Mouse (Mus musculus): Measurements from ENCODE around the gene Ly6g6c. TPM values are rescaled to one million over a fixed set of nuclear protein-coding genes. Genes with fewer than 3 reads are reported as not detected.

Gene Ly6g6c
- polyA plus RNA-seq, 1 experiment, result not detected

- TF ChIP-seq POLR2A (IDR thresholded peaks at IDR 0.05; ENCODE audit: extremely low read depth, insufficient read depth, low read length), result no peak
- no peak for TF ChIP-seq CTCF (IDR thresholded peaks at IDR 0.05; ENCODE audit: extremely low read depth, insufficient read depth, low read length)
- H3K4me3 ChIP-seq (ENCODE audit: insufficient read depth, low read length), result no peak overlapping the region
- H3K27ac ChIP-seq (ENCODE audit: insufficient read depth, low read length), result no peak overlapping the region
- H3K4me1 ChIP-seq (ENCODE audit: control insufficient read depth, insufficient read depth, low read length), result peaks cover 2% of the 10 kb centered on the region; the same call in 1 of the 2 replicates
Observed at GRCm38 (mm10) chr17:35102299-35102698, 37.1 kb downstream of the Ly6g6c start.

- Histone ChIP-seq H3K4me3 (ENCODE audit: insufficient read depth, low read length) (no peak overlapping the region), H3K27ac (ENCODE audit: insufficient read depth, low read length) (no peak overlapping the region), H3K4me1 (ENCODE audit: control insufficient read depth, insufficient read depth, low read length) (peaks cover 2% of the 10 kb centered on the region; the same call in 1 of the 2 replicates)
- TF ChIP-seq POLR2A (IDR thresholded peaks at IDR 0.05; ENCODE audit: extremely low read depth, insufficient read depth, low read length) (no peak), CTCF (IDR thresholded peaks at IDR 0.05; ENCODE audit: extremely low read depth, insufficient read depth, low read length) (no peak)
Observed at GRCm38 (mm10) chr17:35103221-35103690, 38.1 kb downstream of the Ly6g6c start.

- no peak for TF ChIP-seq CTCF (IDR thresholded peaks at IDR 0.05; ENCODE audit: extremely low read depth, insufficient read depth, low read length)
- no peak for TF ChIP-seq POLR2A (IDR thresholded peaks at IDR 0.05; ENCODE audit: extremely low read depth, insufficient read depth, low read length)
- no peak overlapping the region for H3K4me3 ChIP-seq (ENCODE audit: insufficient read depth, low read length)
- peaks cover 2% of the 10 kb centered on the region; the same call in 1 of the 2 replicates for H3K4me1 ChIP-seq (ENCODE audit: control insufficient read depth, insufficient read depth, low read length)
- H3K27ac ChIP-seq (ENCODE audit: insufficient read depth, low read length), result no peak overlapping the region
Observed at GRCm38 (mm10) chr17:35104079-35104478, 38.9 kb downstream of the Ly6g6c start.

- Histone ChIP-seq H3K4me3 (ENCODE audit: insufficient read depth, low read length) (no peak overlapping the region), H3K27ac (ENCODE audit: insufficient read depth, low read length) (no peak overlapping the region), H3K4me1 (ENCODE audit: control insufficient read depth, insufficient read depth, low read length) (peaks cover 2% of the 10 kb centered on the region; the same call in 1 of the 2 replicates)
- TF ChIP-seq CTCF (IDR thresholded peaks at IDR 0.05; ENCODE audit: extremely low read depth, insufficient read depth, low read length) (no peak), POLR2A (IDR thresholded peaks at IDR 0.05; ENCODE audit: extremely low read depth, insufficient read depth, low read length) (no peak)
Observed at GRCm38 (mm10) chr17:35104754-35105153, 39.6 kb downstream of the Ly6g6c start.

- H3K27ac ChIP-seq (ENCODE audit: insufficient read depth, low read length), result no peak overlapping the region
- H3K4me1 ChIP-seq (ENCODE audit: control insufficient read depth, insufficient read depth, low read length), result peaks cover 2% of the 10 kb centered on the region; the same call in 1 of the 2 replicates
- peak; percentile 71 for TF ChIP-seq CTCF (IDR thresholded peaks at IDR 0.05; ENCODE audit: extremely low read depth, insufficient read depth, low read length)
- TF ChIP-seq POLR2A (IDR thresholded peaks at IDR 0.05; ENCODE audit: extremely low read depth, insufficient read depth, low read length), result no peak
- no peak overlapping the region for H3K4me3 ChIP-seq (ENCODE audit: insufficient read depth, low read length)
Observed at GRCm38 (mm10) chr17:35105740-35106389, 40.7 kb downstream of the Ly6g6c start.

- peaks cover 2% of the 10 kb centered on the region; the same call in 1 of the 2 replicates for H3K4me1 ChIP-seq (ENCODE audit: control insufficient read depth, insufficient read depth, low read length)
- H3K4me3 ChIP-seq (ENCODE audit: insufficient read depth, low read length), result no peak overlapping the region
- H3K27ac ChIP-seq (ENCODE audit: insufficient read depth, low read length), result no peak overlapping the region
- TF ChIP-seq POLR2A (IDR thresholded peaks at IDR 0.05; ENCODE audit: extremely low read depth, insufficient read depth, low read length) (no peak), CTCF (IDR thresholded peaks at IDR 0.05; ENCODE audit: extremely low read depth, insufficient read depth, low read length) (peak; percentile 13; the same call in 1 of the 2 replicates)
Observed at GRCm38 (mm10) chr17:35106522-35106921, 41.3 kb downstream of the Ly6g6c start.

- H3K4me3 ChIP-seq (ENCODE audit: insufficient read depth, low read length), result no peak within 1 kb of the TSS
- no peak within 1 kb of the TSS for H3K27ac ChIP-seq (ENCODE audit: insufficient read depth, low read length)
- TF ChIP-seq POLR2A (IDR thresholded peaks at IDR 0.05; ENCODE audit: extremely low read depth, insufficient read depth, low read length) (no peak), CTCF (IDR thresholded peaks at IDR 0.05; ENCODE audit: extremely low read depth, insufficient read depth, low read length) (no peak)
- peaks cover 2% of the 10 kb centered on the region; the same call in 1 of the 2 replicates for H3K4me1 ChIP-seq (ENCODE audit: control insufficient read depth, insufficient read depth, low read length)
Observed at GRCm38 (mm10) chr17:35108097-35108496, 42.9 kb downstream of the Ly6g6c start, which contains the start of gene Ly6g5c. Ly6g5c (plus strand) TSS chr17:35108279.

GRCm38 (mm10) chr17:35111774-35112173 is 46.6 kb downstream of the Ly6g6c start:
- H3K4me3 ChIP-seq (ENCODE audit: insufficient read depth, low read length), result no peak overlapping the region
- TF ChIP-seq CTCF (IDR thresholded peaks at IDR 0.05; ENCODE audit: extremely low read depth, insufficient read depth, low read length) (no peak), POLR2A (IDR thresholded peaks at IDR 0.05; ENCODE audit: extremely low read depth, insufficient read depth, low read length) (no peak)
- H3K4me1 ChIP-seq (ENCODE audit: control insufficient read depth, insufficient read depth, low read length), result no peaks in the 10 kb centered on the region
- H3K27ac ChIP-seq (ENCODE audit: insufficient read depth, low read length), result no peak overlapping the region

- Histone ChIP-seq H3K4me1 (ENCODE audit: control insufficient read depth, insufficient read depth, low read length) (no peaks in the 10 kb centered on the region), H3K27ac (ENCODE audit: insufficient read depth, low read length) (no peak within 1 kb of the TSS), H3K4me3 (ENCODE audit: insufficient read depth, low read length) (no peak within 1 kb of the TSS)
- TF ChIP-seq CTCF (IDR thresholded peaks at IDR 0.05; ENCODE audit: extremely low read depth, insufficient read depth, low read length), result 0 out of 2 replicates have a peak, but pooled peaks have one; percentile 18
- no peak for TF ChIP-seq POLR2A (IDR thresholded peaks at IDR 0.05; ENCODE audit: extremely low read depth, insufficient read depth, low read length)
Observed at GRCm38 (mm10) chr17:35115046-35116019, 50.1 kb downstream of the Ly6g6c start, which contains the start of gene Ly6g5b. Ly6g5b (minus strand) TSS chr17:35115428.

Other genes with a start within 250 kb of the Ly6g6c start
- 80.0 and 80.7 TPM in 2 replicates for gene Stk19, start 228.4 kb upstream of the Ly6g6c start, polyA plus RNA-seq (2012; rRNA removed)
- gene Dxo, start 228.4 kb upstream of the Ly6g6c start, polyA plus RNA-seq (2012; rRNA removed), result 53.1 and 55.5 TPM in 2 replicates
- 74.0 and 81.2 TPM in 2 replicates for gene Skiv2l, start 215.2 kb upstream of the Ly6g6c start, polyA plus RNA-seq (2012; rRNA removed)
- gene Nelfe, start 215.0 kb upstream of the Ly6g6c start, polyA plus RNA-seq (2012; rRNA removed), result 56.3 and 65.8 TPM in 2 replicates
- gene Cfb, start 202.9 kb upstream of the Ly6g6c start, polyA plus RNA-seq (2012; rRNA removed), result 0.08 and 0.32 TPM in 2 replicates
- 4.8 and 4.9 TPM in 2 replicates for gene Zbtb12, start 185.9 kb upstream of the Ly6g6c start, polyA plus RNA-seq (2012; rRNA removed)
- gene Gm20547, start 183.3 kb upstream of the Ly6g6c start, polyA plus RNA-seq (2012; rRNA removed), result 0.04 and 0.13 TPM in 2 replicates
- 3.2 and 3.4 TPM in 2 replicates for gene C2, start 167.1 kb upstream of the Ly6g6c start, polyA plus RNA-seq (2012; rRNA removed)
- gene Ehmt2, start 166.9 kb upstream of the Ly6g6c start, polyA plus RNA-seq (2012; rRNA removed), result 247 and 264 TPM in 2 replicates
- 0.46 and 0.49 TPM in 2 replicates for gene Slc44a4, start 150.9 kb upstream of the Ly6g6c start, polyA plus RNA-seq (2012; rRNA removed)
- gene Neu1, start 134.1 kb upstream of the Ly6g6c start, polyA plus RNA-seq (2012; rRNA removed), result 49.4 and 50.5 TPM in 2 replicates
- 8.4 and 11.6 TPM in 2 replicates for gene Hspa1b, start 106.2 kb upstream of the Ly6g6c start, polyA plus RNA-seq (2012; rRNA removed)
- not detected in 2 replicates for gene Gm20481, start 95.5 kb upstream of the Ly6g6c start, polyA plus RNA-seq (2012; rRNA removed)
- gene Hspa1a, start 93.2 kb upstream of the Ly6g6c start, polyA plus RNA-seq (2012; rRNA removed), result 12.0 and 14.0 TPM in 2 replicates
- gene Hspa1l, start 92.7 kb upstream of the Ly6g6c start, polyA plus RNA-seq (2012; rRNA removed), result 0.50 and 0.59 TPM in 2 replicates
- gene Lsm2, start 83.5 kb upstream of the Ly6g6c start, polyA plus RNA-seq (2012; rRNA removed), result 36.9 and 37.2 TPM in 2 replicates
- 43.7 and 46.6 TPM in 2 replicates for gene Vars, start 64.4 kb upstream of the Ly6g6c start, polyA plus RNA-seq (2012; rRNA removed)
- gene Vwa7, start 48.8 kb upstream of the Ly6g6c start, polyA plus RNA-seq (2012; rRNA removed), result 0.29 and 0.36 TPM in 2 replicates
- 0.94 and 0.96 TPM in 2 replicates for gene Sapcd1, start 37.4 kb upstream of the Ly6g6c start, polyA plus RNA-seq (2012; rRNA removed)
- 0.58 and 0.72 TPM in 2 replicates for gene Msh5, start 18.6 kb upstream of the Ly6g6c start, polyA plus RNA-seq (2012; rRNA removed)
- gene Clic1, start 15.4 kb upstream of the Ly6g6c start, polyA plus RNA-seq (2012; rRNA removed), result 18.4 and 18.7 TPM in 2 replicates
- 25.1 and 26.8 TPM in 2 replicates for gene Ddah2, start 6.4 kb upstream of the Ly6g6c start, polyA plus RNA-seq (2012; rRNA removed)
- not detected in 2 replicates for gene Mpig6b, start 796 bp downstream of the Ly6g6c start, polyA plus RNA-seq (2012; rRNA removed)
- 4.8 and 5.5 TPM in 2 replicates for gene Ly6g6e, start 11.5 kb downstream of the Ly6g6c start, polyA plus RNA-seq (2012; rRNA removed)
- gene Ly6g6d, start 12.7 kb downstream of the Ly6g6c start, polyA plus RNA-seq (2012; rRNA removed), result 1.8 and 3.6 TPM in 2 replicates
- gene Ly6g6f, start 20.2 kb downstream of the Ly6g6c start, polyA plus RNA-seq (2012; rRNA removed), result 0.44 and 1.1 TPM in 2 replicates
- gene Abhd16a, start 23.9 kb downstream of the Ly6g6c start, polyA plus RNA-seq (2012; rRNA removed), result 147 and 159 TPM in 2 replicates
- not detected in 2 replicates for gene Ly6g5c, start 42.9 kb downstream of the Ly6g6c start, polyA plus RNA-seq (2012; rRNA removed)
- 0.91 and 1.3 TPM in 2 replicates for gene Ly6g5b, start 50.0 kb downstream of the Ly6g6c start, polyA plus RNA-seq (2012; rRNA removed)
- gene Gpank1, start 56.1 kb downstream of the Ly6g6c start, polyA plus RNA-seq (2012; rRNA removed), result 20.4 and 21.0 TPM in 2 replicates
- gene Csnk2b, start 56.7 kb downstream of the Ly6g6c start, polyA plus RNA-seq (2012; rRNA removed), result 191 and 200 TPM in 2 replicates
- gene D17H6S53E, start 61.0 kb downstream of the Ly6g6c start, polyA plus RNA-seq (2012; rRNA removed), result 9.6 and 10.3 TPM in 2 replicates
- 0.13 TPM in 2 replicates for gene Apom, start 66.7 kb downstream of the Ly6g6c start, polyA plus RNA-seq (2012; rRNA removed)
- 194 and 212 TPM in 2 replicates for gene Bag6, start 69.8 kb downstream of the Ly6g6c start, polyA plus RNA-seq (2012; rRNA removed)
- gene Prrc2a, start 99.5 kb downstream of the Ly6g6c start, polyA plus RNA-seq (2012; rRNA removed), result 269 and 273 TPM in 2 replicates
- 13.0 and 13.2 TPM in 2 replicates for gene Aif1, start 110.7 kb downstream of the Ly6g6c start, polyA plus RNA-seq (2012; rRNA removed)
- gene Lst1, start 123.1 kb downstream of the Ly6g6c start, polyA plus RNA-seq (2012; rRNA removed), result 18.9 and 20.2 TPM in 2 replicates
- gene Ltb, start 129.1 kb downstream of the Ly6g6c start, polyA plus RNA-seq (2012; rRNA removed), result 0.71 and 1.5 TPM in 2 replicates
- 0.06 and 0.11 TPM in 2 replicates for gene Tnf, start 136.6 kb downstream of the Ly6g6c start, polyA plus RNA-seq (2012; rRNA removed)
- 0.19 and 0.32 TPM in 2 replicates for gene Lta, start 140.0 kb downstream of the Ly6g6c start, polyA plus RNA-seq (2012; rRNA removed)
- gene Gm16181, start 155.4 kb downstream of the Ly6g6c start, polyA plus RNA-seq (2012; rRNA removed), result not detected in 2 replicates
- gene Atp6v1g2, start 168.3 kb downstream of the Ly6g6c start, polyA plus RNA-seq (2012; rRNA removed), result 765 and 777 TPM in 2 replicates
- gene Nfkbil1, start 170.4 kb downstream of the Ly6g6c start, polyA plus RNA-seq (2012; rRNA removed), result 12.2 and 13.8 TPM in 2 replicates
- gene Ddx39b, start 176.4 kb downstream of the Ly6g6c start, polyA plus RNA-seq (2012; rRNA removed), result 382 and 400 TPM in 2 replicates
- 64.1 and 72.6 TPM in 2 replicates for gene H2-D1, start 197.3 kb downstream of the Ly6g6c start, polyA plus RNA-seq (2012; rRNA removed)

All from cortical plate, adult 2 months (tissue).